Mouse (Mus musculus) layer of hippocampus, adult 11-12 months (tissue): ENCODE measurements around the gene Gm29666.

Experiments
- DNase-seq: peaks from one replicate; pipeline ENCODE4 v3.0.0; 2022; ENCODE audit warnings: low spot score

The Gm29666 gene

DNA sequence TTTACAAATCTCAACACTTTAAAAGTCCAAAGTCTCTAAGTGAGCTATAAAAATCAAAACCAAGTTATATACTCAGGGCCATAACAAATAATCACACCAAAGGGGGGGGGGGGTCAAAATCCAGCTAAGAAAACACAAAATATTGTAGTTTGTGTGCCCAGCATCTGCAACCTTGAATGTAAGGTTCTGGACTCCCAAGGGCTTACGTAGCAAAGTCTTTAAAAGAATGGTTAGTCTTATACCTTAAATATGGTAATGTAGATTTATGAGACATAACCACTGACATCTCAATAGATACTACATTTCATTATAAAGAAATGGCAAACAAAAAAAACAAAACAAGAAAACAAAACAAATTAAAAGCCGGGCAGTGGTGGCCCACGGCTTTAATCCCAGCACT, at the start of gene Gm29666:
Gm29666 (minus strand) TSS at position 101 of the 400 bp plus-strand sequence.
- no peak for DNase-seq

DNA sequence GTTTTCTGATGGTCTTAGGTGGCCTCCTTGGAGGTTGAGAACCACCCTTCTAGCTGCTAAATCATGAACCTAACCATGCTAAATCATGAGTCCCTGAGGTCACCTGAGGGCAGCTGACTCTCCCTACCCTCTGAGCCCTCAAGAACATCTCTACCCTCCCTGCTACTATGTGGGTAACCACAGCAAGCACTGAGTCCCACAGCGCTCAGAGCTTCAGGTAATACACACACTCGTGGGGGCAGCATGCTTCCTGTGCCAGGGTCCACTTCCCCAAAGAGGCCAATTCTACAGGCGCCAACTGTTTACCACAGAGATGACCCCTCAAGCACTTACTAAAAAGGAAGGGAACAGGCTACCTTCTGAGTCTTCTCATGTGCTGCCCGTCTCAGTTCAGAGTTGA, 48.7 kb upstream of the Gm29666 start:
- DNase-seq: no peak

- no peak for DNase-seq
These were observed 45.9 kb upstream of the Gm29666 start for GRCm38 (mm10) chr15:84965575-84966360.

- no peak for DNase-seq
These were observed 44.9 kb upstream of the Gm29666 start for GRCm38 (mm10) chr15:84964771-84965170.

- no peak for DNase-seq
These were observed 42.7 kb upstream of the Gm29666 start for GRCm38 (mm10) chr15:84962518-84962917.

DNA sequence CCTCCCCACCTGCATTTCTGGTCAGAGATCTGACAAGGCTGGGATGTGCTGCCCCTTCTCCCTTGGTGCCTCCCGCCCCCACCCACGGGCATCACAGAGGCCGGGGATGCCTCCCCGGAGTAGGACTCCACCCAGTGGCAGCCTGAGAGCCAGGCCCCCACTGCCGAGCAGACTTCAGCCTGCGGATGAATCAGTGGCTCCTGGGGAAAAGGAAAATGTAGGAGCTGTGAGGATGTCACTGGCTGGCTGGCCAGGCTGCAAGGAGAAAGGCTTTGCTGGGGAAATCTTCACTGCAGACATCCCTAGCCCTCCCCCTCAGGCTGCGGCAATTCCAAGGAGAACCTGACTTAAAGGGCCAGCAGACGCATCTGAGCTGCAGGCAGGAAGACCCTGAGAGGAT, 40.9 kb upstream of the Gm29666 start:
- peak; percentile 54 for DNase-seq

GRCm38 (mm10) chr15:84959891-84960290, 40.1 kb upstream of the Gm29666 start:
- DNase-seq: no peak

GRCm38 (mm10) chr15:84958331-84958730, 38.5 kb upstream of the Gm29666 start:
- DNase-seq: no peak

- peak; percentile 70 for DNase-seq
These were observed 38.0 kb upstream of the Gm29666 start for GRCm38 (mm10) chr15:84957851-84958250.

GRCm38 (mm10) chr15:84953259-84953658, 33.4 kb upstream of the Gm29666 start:
- DNase-seq: no peak

GRCm38 (mm10) chr15:84950053-84950452, 30.2 kb upstream of the Gm29666 start:
- DNase-seq: no peak

- no peak for DNase-seq
These were observed 29.2 kb upstream of the Gm29666 start for GRCm38 (mm10) chr15:84948990-84949389.

DNA sequence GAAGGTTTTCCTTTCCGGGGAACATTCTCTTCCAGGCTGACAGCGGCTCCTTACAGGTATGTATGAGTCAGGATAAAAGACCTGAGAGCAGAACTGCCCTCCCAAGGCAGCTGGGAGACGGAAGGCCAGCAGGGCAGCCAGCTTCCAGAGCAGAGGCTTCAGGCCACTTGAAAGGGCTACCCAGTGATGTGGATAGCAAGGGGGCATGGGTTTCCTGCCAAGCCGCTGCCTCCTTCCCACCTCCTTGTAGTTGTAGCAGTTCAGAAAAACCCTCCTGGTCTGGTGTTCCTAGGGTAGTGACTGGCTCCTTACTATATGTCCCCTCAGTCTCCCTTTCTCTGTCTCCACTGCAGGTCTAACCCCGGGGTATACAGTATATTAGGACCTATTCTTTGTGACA, 24.5 kb upstream of the Gm29666 start:
- no peak for DNase-seq

- peak; percentile 67 for DNase-seq
These were observed 22.9 kb upstream of the Gm29666 start for GRCm38 (mm10) chr15:84942647-84943285.

GRCm38 (mm10) chr15:84940102-84940501, 20.3 kb upstream of the Gm29666 start:
- no peak for DNase-seq

- no peak for DNase-seq
These were observed 15.1 kb upstream of the Gm29666 start for GRCm38 (mm10) chr15:84934901-84935300.

DNA sequence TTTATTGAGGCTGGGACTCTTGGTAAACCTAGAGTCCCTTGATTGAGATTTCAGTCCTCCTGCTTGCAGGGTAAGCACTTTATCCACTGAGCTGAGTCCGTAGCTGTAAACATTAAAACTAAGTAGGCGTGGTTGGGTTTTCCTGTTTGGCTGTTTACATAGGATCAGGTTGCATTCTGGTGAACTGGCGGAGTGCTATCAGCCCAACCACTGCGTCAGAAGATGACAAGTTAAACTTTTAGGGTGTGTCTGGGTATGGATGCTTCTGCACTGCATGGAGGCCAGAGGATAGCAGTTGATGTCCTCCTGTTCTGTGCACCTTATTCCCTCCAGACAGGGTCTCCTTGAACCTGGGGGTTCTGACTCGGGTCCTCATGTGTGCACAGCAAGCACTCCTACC, 12.5 kb upstream of the Gm29666 start:
- DNase-seq: no peak

GRCm38 (mm10) chr15:84925495-84926018, 5.7 kb upstream of the Gm29666 start:
- DNase-seq: no peak

GRCm38 (mm10) chr15:84924781-84925315, 5.0 kb upstream of the Gm29666 start:
- DNase-seq: peak; percentile 46

DNA sequence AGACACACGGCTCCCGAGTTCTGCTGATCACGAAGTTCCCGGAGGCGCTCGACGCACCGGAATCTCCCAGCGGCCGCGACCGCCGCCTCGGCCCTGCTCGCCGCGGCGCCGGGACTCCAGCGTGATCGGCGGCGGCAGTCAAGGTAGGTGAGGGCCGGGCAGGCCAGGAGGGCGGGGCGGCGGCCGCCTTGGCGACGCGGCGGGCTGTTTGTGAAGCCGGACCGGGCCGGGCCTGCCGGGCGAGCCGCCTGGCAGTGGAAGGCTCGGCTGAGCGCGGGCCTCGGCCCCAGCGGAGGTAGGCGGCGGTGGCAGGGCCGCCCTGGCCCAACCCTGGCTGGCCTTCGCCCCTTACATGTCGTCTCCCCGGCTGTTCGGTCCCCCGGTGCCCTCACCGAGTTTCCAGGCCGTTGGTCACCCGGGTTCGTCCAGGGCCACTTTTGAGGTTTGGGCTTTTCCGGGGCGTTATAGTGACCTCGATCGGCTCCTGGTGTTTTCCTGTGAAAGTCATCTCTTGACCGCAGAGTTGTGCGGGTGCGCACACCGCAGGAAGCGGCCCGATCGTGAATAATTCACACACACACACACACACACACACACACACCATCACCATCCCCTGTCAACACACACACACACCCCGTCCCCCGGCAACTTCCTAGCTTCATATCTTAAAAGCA, 3.8 kb upstream of the Gm29666 start:
- DNase-seq: peak; percentile 17

DNA sequence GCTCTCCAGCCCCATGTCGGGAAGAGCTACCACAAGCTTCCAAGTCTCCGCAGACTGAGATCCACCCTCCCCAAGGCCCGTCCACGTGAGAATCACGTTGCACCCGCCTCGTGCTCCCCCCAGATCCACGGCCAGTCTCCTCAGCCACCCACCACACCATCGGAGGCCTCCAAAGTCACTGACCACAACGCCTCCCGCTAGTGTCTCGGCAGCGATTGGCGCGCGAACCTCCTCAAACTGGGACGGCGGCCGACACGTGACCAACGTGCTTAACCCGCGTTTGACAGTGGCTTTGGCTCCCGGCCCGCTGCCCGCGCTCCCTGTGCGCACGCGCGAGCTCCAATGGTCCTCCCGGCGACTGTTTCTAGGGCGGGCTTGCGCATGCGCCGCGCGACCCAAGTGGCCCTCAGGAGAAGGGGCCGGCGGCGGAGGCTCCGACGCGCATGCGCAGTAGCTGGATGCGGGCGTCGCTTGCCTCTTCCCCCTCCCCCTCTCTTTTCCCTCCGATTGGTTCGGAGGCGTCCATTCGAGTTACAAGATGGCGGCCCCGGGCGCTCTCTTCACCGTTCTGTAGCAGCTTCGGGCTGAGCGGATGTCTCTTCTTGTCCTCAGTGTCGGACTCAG, 3.2 kb upstream of the Gm29666 start, which contains the start of gene Nup50:
Nup50 (plus strand) TSS at position 528 of the 624 bp plus-strand sequence.
- DNase-seq: peak; percentile 100

GRCm38 (mm10) chr15:84913201-84913600, 6.6 kb downstream of the Gm29666 start:
- no peak for DNase-seq
